Mouse (Mus musculus) Patski (cell line): ENCODE results near the gene Arsb. TPM values are rescaled to one million over a fixed set of nuclear protein-coding genes. Genes with fewer than 3 reads are reported as not detected.
A peak's percentile ranks its signal among the peaks of the same experiment; 100 is the strongest.

Experiments used
- ATAC-seq: fragments of 100-300 bp; one replicate; pipeline ENCODE4 v1.8.0; 2021
- CTCF ChIA-PET: fragments of 350-600 bp; sonication (Branson Sonifier 250); formaldehyde crosslinking; loops from one replicate; lab custom pipeline; 2022; ENCODE audit warnings: inconsistent platforms; lab: Charles Lee
- POLR2A ChIA-PET: fragments of 350-600 bp; sonication (Branson Sonifier 250); formaldehyde crosslinking; loops from one replicate; lab custom pipeline; 2022; ENCODE audit warnings: antibody characterized with exemption, inconsistent platforms; lab: Charles Lee
- DNase-seq: peaks from one replicate; pipeline ENCODE4 v3.0.0-alpha.2; 2011; ENCODE audit warnings: low read depth, low spot score
- H3K27me3 ChIP-seq: fragments of 371-371 bp; one replicate; pipeline ENCODE4 v1.5.1; 2021
- CTCF ChIP-seq: fragments of 100-300 bp; IDR thresholded peaks from one replicate; pipeline ENCODE4 v1.5.1; 2021
- in situ Hi-C: fragments of 300-500 bp; cut with MboI; formaldehyde crosslinking; loops from 3 replicates; pipeline ENCODE4 v1.11.1; 2018; ENCODE audit warnings: low pct_unique_long_range_greater_than_20kb, mixed read lengths
- polyA plus RNA-seq: library from polyadenylated mRNA; unstranded; gene quantifications from one replicate; pipeline ENCODE4 v1.2.3, GENCODE M21; 2021

Gene Arsb
- polyA plus RNA-seq, 1 experiment from 2014 or later: 82.1 TPM

DNA sequence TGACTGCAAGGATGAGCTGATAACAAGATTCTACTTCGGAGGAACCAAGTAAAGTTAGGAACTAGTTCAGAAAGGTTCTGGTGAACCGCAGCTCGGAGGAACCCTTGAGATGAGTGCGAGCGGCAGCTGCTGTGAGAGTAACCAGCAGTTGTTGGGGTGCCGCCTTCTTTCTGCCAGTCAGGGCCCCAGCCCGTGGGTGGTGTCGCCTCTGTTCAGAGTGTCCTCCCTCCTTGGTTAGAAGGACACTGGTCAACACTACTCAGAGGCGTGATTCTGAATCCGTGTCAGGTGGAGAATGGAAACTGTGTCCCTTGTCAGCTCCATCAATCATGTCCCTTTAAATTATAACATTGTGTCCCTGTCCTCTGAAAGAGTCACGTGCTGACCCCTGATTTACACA is 43.7 kb downstream of the Arsb start:
- ChIA-PET CTCF (no interaction called here), POLR2A (no interaction called here)
- ATAC-seq (no peak), DNase-seq (no peak)
- H3K27me3 ChIP-seq: no peaks in the 10 kb centered on the region
- in situ Hi-C loops: no loop called here
- no peak for TF ChIP-seq CTCF

DNA sequence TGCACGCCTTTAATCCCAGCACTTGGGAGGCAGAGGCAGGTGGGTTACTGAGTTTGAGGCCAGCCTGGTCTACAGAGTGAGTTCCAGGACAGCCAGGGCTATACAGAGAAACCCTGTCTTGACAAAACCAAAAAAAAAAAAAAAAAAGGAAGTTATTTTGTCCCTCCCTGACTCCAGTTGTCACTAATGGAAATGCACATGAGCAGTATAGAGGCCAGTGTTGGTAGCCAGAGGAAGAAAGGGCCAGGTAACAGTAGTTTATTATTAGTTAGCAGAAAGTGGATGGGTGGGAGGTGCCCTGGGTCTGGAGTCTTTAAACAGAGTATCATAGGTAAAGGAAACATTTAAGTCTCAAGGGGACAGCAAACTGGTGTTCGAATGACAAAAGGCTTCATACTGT is 44.7 kb downstream of the Arsb start:
- ATAC-seq: no peak
- in situ Hi-C loops: no loop called here
- DNase-seq: no peak
- TF ChIP-seq CTCF: no peak
- POLR2A ChIA-PET: no interaction called here
- no peaks in the 10 kb centered on the region for H3K27me3 ChIP-seq
- CTCF ChIA-PET: no interaction called here

DNA sequence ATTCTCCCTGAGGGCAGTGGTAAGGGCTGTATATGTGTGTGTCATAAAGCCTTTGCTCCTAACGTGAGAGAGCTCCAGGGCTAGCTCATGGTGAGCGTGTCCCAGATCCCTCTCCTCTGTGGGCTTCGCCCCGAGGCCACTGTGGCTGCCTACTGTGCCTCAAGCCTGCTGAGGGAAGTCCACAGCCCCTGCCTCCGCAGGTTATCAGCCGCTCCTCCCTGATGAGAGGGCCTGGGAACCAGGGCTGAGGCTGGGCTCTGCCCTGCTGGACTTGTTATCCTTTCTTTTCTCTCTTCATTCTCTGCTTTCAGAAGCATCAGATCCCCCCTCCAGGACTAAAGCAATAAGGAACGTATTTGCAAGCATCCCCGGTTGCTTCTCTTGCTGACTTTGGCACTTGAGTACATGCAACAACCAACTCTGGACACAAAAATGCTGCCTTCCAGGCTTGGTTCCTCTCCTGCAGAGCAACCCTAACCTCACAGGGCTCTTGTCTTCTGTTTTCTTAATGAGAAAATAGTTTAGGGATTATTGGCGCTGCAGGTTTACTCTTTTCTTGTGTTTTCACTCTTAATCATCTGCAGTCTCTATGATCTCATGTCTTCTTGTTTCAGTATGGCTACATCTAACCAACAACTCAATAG is 45.4 kb downstream of the Arsb start:
- ATAC-seq: peak; percentile 90
- in situ Hi-C loops: no loop called here
- POLR2A ChIA-PET: no interaction called here
- H3K27me3 ChIP-seq: no peaks in the 10 kb centered on the region
- DNase-seq: peak; percentile 66
- no peak for TF ChIP-seq CTCF
- CTCF ChIA-PET: no interaction called here

DNA sequence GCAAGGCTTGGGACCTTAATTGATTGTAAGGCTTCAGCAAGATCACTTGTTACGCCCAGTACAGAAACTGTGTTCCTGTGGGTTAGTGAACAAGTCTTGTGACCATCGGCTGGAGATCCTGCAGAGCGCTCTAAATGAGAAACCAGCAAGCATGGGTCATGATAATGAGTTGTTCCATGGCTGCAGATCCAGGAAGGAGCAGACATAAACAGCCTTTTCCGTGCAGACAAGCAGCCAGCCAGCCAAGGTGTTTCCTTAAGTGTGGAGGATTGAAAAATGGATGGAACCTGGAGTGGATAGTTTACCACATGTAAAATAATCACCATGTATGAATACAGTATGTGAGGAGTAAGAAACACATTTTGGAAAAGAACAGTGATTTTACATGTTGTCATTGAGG is 48.7 kb downstream of the Arsb start:
- ATAC-seq (no peak), DNase-seq (no peak)
- in situ Hi-C loops: loop anchor here (10.0 kb wide), 1 partner anchor 175 kb away; no protein-coding TSS in a partner anchor
- TF ChIP-seq CTCF: no peak
- ChIA-PET POLR2A (no interaction called here), CTCF (no interaction called here)
- no peaks in the 10 kb centered on the region for H3K27me3 ChIP-seq

DNA sequence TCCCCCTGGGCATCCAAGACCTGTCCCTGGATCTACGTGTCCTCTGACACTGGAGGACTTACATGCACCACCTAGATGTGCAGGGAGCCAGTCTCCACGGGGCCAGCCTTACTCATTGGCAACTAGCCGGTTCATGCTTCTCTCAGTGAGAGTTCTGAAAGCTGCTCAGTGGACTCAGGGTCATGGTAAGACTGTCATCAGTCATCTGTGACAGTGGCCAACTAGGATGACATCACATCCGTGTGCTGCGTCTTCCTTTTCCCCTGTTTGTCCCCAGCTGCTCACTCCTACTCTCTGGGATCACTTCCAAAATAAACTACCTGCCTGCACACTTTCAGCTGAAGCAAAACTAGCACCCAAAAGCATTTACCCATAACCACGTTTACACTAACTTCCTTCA is 50.6 kb downstream of the Arsb start:
- CTCF ChIA-PET: interaction anchor here (0.8 to 2.3 kb wide), 3 partner anchors 10 to 29 kb away, joined by 3 to 7 read pairs (median 4); no protein-coding TSS in a partner anchor
- no peak for TF ChIP-seq CTCF
- ATAC-seq (peak; percentile 69), DNase-seq (peak; percentile 56)
- POLR2A ChIA-PET: no interaction called here
- in situ Hi-C loops: loop anchor here (10.0 kb wide), 1 partner anchor 173 kb away; no protein-coding TSS in a partner anchor
- no peaks in the 10 kb centered on the region for H3K27me3 ChIP-seq

DNA sequence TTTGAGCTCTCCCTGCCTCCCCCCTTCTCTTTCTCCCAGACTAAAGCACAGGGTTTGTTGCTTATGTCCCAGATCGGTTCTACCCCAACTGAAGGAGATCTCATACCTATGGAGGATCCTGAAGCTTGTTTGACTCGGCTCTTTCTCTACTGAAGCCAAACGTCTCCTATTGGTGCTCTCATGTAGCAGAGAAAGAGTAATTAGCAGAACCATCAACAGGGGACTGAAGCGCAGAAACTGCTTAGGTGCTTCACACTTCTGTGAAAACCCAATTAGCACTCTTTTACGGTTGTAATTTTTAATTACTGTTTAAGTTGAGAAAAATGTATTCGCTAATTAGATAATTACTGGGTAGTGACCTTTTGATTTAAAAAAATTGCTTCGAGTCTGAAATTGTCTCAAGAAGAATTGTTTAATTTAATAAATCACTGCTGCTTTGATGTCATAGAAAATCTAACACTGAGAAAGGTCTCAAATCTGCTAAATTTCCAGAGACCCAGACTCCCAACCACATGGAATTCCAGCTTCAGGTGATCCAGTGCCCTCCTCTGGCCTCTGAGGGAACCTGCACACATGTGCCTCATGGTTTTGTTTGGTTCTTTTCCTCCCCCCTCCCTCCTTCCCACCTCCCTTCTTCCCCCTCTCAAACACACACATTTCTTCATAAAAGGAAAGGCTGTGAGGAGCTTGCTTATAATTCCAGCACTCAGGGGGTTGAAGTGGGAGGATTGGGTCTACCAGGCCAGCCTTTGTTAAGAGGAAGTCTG is 54.5 kb downstream of the Arsb start:
- ChIA-PET CTCF (no interaction called here), POLR2A (no interaction called here)
- H3K27me3 ChIP-seq: no peaks in the 10 kb centered on the region
- peak; percentile 53 for TF ChIP-seq CTCF
- ATAC-seq (no peak), DNase-seq (no peak)
- in situ Hi-C loops: loop anchor here (10.0 kb wide), 1 partner anchor 169 kb away; no protein-coding TSS in a partner anchor

DNA sequence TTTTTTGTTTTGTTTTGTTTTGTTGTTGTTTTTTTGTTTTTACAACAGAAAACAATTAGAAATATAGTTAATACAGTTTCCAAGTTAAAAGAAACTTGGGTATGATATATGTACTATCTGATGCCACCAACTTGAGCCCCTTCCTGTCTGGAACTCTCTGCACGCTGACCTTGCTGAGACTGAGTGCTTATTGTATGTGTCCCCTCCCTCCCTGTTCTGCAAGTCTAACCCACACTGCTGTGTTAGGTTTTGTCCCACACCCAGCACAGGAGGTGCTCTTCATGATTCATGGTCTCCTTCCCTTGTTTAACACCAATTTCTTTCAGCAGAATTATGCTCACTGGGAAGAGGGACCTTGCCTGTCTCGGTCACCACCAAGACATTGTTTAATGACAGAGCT is 56.3 kb downstream of the Arsb start:
- DNase-seq (no peak), ATAC-seq (no peak)
- ChIA-PET CTCF (interaction anchor here (0.7 kb wide), 1 partner anchor 377 kb away, joined by 3 read pairs; no protein-coding TSS in a partner anchor), POLR2A (no interaction called here)
- in situ Hi-C loops: loop anchor here (10.0 kb wide), 1 partner anchor 167 kb away; no protein-coding TSS in a partner anchor
- H3K27me3 ChIP-seq: no peaks in the 10 kb centered on the region
- TF ChIP-seq CTCF: no peak

DNA sequence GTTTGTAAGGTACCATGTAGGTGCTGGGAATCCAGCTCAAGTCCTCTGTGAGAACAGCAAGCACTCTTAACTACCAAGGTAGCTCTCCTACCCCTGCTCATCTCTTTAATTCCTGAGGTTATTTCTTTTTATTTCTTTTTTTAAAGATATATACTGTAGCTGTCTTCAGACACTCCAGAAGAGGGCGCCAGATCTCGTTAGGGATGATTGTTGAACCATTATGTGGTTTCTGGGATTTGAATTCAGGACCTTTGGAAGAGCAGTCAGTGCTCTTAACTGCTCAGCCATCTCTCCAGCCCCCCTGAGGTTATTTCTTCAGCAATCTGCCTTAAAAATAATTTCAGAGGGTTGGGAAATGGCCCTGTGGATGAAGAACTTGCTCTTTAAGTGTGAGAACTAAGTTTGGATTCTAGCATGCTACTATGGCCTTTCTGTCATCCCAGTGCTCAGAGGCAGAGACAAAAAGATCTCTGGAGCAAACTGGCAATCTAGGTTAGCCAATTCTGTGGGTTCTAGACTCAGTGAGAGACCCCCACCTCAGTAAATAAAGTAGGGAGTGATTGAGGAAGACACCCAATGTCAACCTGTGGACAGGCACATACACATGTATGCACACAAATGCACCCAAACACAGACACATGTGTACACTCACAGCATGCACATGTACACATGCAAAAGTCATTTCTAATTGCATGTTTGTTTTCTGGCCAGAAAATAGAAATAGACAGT is 58.3 kb downstream of the Arsb start:
- ChIA-PET POLR2A (no interaction called here), CTCF (interaction anchor here (1.3 to 1.4 kb wide), 2 partner anchors 9 to 21 kb away, joined by 4 to 5 read pairs; no protein-coding TSS in a partner anchor)
- in situ Hi-C loops: loop anchor here (10.0 kb wide), 1 partner anchor 165 kb away; no protein-coding TSS in a partner anchor
- no peaks in the 10 kb centered on the region for H3K27me3 ChIP-seq
- TF ChIP-seq CTCF: peak; percentile 57
- no peak for DNase-seq
- no peak for ATAC-seq

DNA sequence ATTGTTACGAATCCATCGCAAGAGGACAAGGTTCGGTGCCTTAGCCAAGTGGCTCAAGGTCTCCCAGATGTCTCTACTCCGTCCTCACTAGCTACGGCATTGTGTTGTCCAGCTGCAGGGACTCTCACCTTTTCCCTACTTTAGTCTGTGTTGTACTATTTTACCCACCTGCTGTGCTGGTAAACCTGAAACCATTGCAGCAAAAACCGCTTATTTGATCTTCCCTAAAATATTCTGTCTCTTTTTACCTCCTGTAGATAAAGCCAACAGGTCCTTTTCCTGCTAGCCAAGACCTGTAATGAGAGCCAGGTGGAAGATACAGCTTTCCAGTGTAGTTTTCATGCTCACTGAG is 58.8 kb downstream of the Arsb start:
- H3K27me3 ChIP-seq: no peaks in the 10 kb centered on the region
- DNase-seq (no peak), ATAC-seq (no peak)
- TF ChIP-seq CTCF: no peak
- CTCF ChIA-PET: interaction anchor here (0.6 kb wide), 1 partner anchor 205 kb away, joined by 3 read pairs; no protein-coding TSS in a partner anchor
- in situ Hi-C loops: no loop called here
- POLR2A ChIA-PET: no interaction called here

DNA sequence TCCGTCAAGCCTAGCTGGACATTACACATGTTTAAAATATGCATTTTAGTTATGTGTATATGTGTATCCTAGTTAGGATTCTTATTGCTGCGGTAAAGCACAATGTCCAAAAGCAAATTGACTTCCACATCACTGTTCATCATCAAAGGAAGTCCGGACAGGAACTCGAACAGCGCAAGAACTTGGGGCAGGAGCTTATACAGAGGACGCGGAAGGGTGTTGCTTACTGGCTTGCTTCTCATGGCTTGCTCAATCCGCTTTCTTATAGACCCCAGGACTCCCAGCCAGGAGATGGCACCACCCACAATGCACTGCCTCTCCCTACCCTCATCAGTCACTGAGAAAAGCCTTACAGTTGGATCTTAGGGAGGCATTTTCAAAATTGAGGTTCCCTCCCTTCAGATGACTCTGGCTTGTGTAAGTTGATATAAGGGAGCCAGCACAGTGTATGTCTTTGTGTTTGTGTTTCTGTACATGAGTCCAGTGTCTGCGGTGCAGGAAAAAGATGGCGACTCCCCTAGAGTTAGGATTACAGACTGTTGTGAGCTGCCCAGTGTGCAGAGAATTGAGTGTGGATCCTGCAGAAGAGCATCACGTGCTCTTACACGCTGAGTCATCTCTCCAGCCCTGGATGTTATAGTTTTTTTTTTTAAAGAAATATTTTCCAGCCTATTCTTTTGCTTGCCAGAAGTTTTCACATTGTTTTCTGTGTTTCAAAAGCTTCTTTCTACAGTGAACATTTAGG is 66.2 kb downstream of the Arsb start:
- DNase-seq (no peak), ATAC-seq (no peak)
- in situ Hi-C loops: no loop called here
- H3K27me3 ChIP-seq: no peaks in the 10 kb centered on the region
- POLR2A ChIA-PET: no interaction called here
- TF ChIP-seq CTCF: no peak
- CTCF ChIA-PET: interaction anchor here (2.2 to 2.3 kb wide), 2 partner anchors 8 to 13 kb away, joined by 5 to 9 read pairs; no protein-coding TSS in a partner anchor
